Mouse (Mus musculus): ENCODE data around the gene Pole4. TPM values are rescaled to one million over a fixed set of nuclear protein-coding genes. Genes with fewer than 3 reads are reported as not detected.

The Pole4 gene
- total RNA-seq, 1 experiment: 103 TPM

GRCm38 (mm10) chr6:82707241-82707640 lies 2.1 kb upstream of the Pole4 start:
- Histone ChIP-seq H3K36me3 (ENCODE audit: control insufficient read depth, insufficient read depth, low read length, poor library complexity, severe bottlenecking) (no peaks in the 10 kb centered on the region), H3K4me1 (ENCODE audit: control insufficient read depth in 2 of 2, insufficient read depth in 2 of 2, low read length in 2 of 2, poor library complexity in 1 of 2) (peaks cover 2% of the 10 kb centered on the region in 2 experiments; a peak in 1 of 4 replicates), H3K9ac (ENCODE audit: insufficient read depth, low read depth, low read length, poor library complexity, severe bottlenecking) (no peak overlapping the region), H3K4me3 (ENCODE audit: insufficient read depth in 1 of 2, low read depth in 1 of 2, low read length in 2 of 2, poor library complexity in 1 of 2, severe bottlenecking in 1 of 2) (no peak overlapping the region), H3K27ac (ENCODE audit: insufficient read depth, low read depth, low read length, poor library complexity, severe bottlenecking) (no peak overlapping the region), H3K9me3 (ENCODE audit: control insufficient read depth, insufficient read depth, low read depth, low read length) (peaks cover 2% of the 10 kb centered on the region; the same call in 1 of the 2 replicates)
- TF ChIP-seq MAFK (IDR thresholded peaks at IDR 0.05; ENCODE audit: insufficient read depth, low read depth, low read length) (no peak), HCFC1 (IDR thresholded peaks at IDR 0.05; ENCODE audit: borderline replicate concordance, insufficient read depth, low read length) (no peak), ZC3H11A (IDR thresholded peaks at IDR 0.05; ENCODE audit: borderline replicate concordance, low read depth, low read length) (no peak), ZNF384 (IDR thresholded peaks at IDR 0.05; ENCODE audit: low read depth, low read length) (no peak), CHD2 (IDR thresholded peaks at IDR 0.05; ENCODE audit: low read depth, low read length) (no peak)
- in situ Hi-C loops (cut with MboI; ENCODE audit: low sequenced_read_pairs in 2 of 2, unreplicated experiment in 2 of 2): no loop called here
- no peak for DNase-seq (ENCODE audit: low read depth, low spot score)

- no peak for TF ChIP-seq ZC3H11A (IDR thresholded peaks at IDR 0.05; ENCODE audit: borderline replicate concordance, low read depth, low read length)
- peak; percentile 68; the same call in 1 of the 2 replicates for TF ChIP-seq CHD2 (IDR thresholded peaks at IDR 0.05; ENCODE audit: low read depth, low read length)
- no peak; the same call in 1 of the 2 replicates for TF ChIP-seq MAFK (IDR thresholded peaks at IDR 0.05; ENCODE audit: insufficient read depth, low read depth, low read length)
- peak; percentile 83 for TF ChIP-seq ZNF384 (IDR thresholded peaks at IDR 0.05; ENCODE audit: low read depth, low read length)
- TF ChIP-seq HCFC1 (IDR thresholded peaks at IDR 0.05; ENCODE audit: borderline replicate concordance, insufficient read depth, low read length): no peak
- peaks cover 2% of the 10 kb centered on the region; the same call in 1 of the 2 replicates for H3K9me3 ChIP-seq (ENCODE audit: control insufficient read depth, insufficient read depth, low read depth, low read length)
- peak; percentile 83 for DNase-seq (ENCODE audit: low read depth, low spot score)
- H3K27ac ChIP-seq (ENCODE audit: insufficient read depth, low read depth, low read length, poor library complexity, severe bottlenecking): peak overlapping the region; percentile 95
- H3K4me3 ChIP-seq (ENCODE audit: insufficient read depth in 1 of 2, low read depth in 1 of 2, low read length in 2 of 2, poor library complexity in 1 of 2, severe bottlenecking in 1 of 2): peak overlapping the region; percentile 23 to 42; a peak in 3 of 4 replicates
- H3K36me3 ChIP-seq (ENCODE audit: control insufficient read depth, insufficient read depth, low read length, poor library complexity, severe bottlenecking): no peaks in the 10 kb centered on the region
- peak overlapping the region; percentile 75; the same call in 1 of the 2 replicates for H3K9ac ChIP-seq (ENCODE audit: insufficient read depth, low read depth, low read length, poor library complexity, severe bottlenecking)
- peaks cover 4 to 10% of the 10 kb centered on the region in 2 experiments; a peak in 3 of 4 replicates for H3K4me1 ChIP-seq (ENCODE audit: control insufficient read depth in 2 of 2, insufficient read depth in 2 of 2, low read length in 2 of 2, poor library complexity in 1 of 2)
- in situ Hi-C loops (cut with MboI; ENCODE audit: low sequenced_read_pairs in 2 of 2, unreplicated experiment in 2 of 2): no loop called here
Observed at GRCm38 (mm10) chr6:82703710-82704109, 1.5 kb downstream of the Pole4 start.

GRCm38 (mm10) chr6:82702593-82703017 lies 2.6 kb downstream of the Pole4 start:
- Histone ChIP-seq H3K27ac (ENCODE audit: insufficient read depth, low read depth, low read length, poor library complexity, severe bottlenecking) (peak overlapping the region; percentile 61; the same call in 1 of the 2 replicates), H3K9me3 (ENCODE audit: control insufficient read depth, insufficient read depth, low read depth, low read length) (no peaks in the 10 kb centered on the region), H3K4me1 (ENCODE audit: control insufficient read depth in 2 of 2, insufficient read depth in 2 of 2, low read length in 2 of 2, poor library complexity in 1 of 2) (peaks cover 4 to 10% of the 10 kb centered on the region in 2 experiments; a peak in 3 of 4 replicates), H3K4me3 (ENCODE audit: insufficient read depth in 1 of 2, low read depth in 1 of 2, low read length in 2 of 2, poor library complexity in 1 of 2, severe bottlenecking in 1 of 2) (peak overlapping the region; percentile 37 to 48), H3K36me3 (ENCODE audit: control insufficient read depth, insufficient read depth, low read length, poor library complexity, severe bottlenecking) (no peaks in the 10 kb centered on the region), H3K9ac (ENCODE audit: insufficient read depth, low read depth, low read length, poor library complexity, severe bottlenecking) (peak overlapping the region; percentile 83)
- TF ChIP-seq ZNF384 (IDR thresholded peaks at IDR 0.05; ENCODE audit: low read depth, low read length) (no peak), HCFC1 (IDR thresholded peaks at IDR 0.05; ENCODE audit: borderline replicate concordance, insufficient read depth, low read length) (peak; percentile 37; the same call in 1 of the 2 replicates), MAFK (IDR thresholded peaks at IDR 0.05; ENCODE audit: insufficient read depth, low read depth, low read length) (no peak), ZC3H11A (IDR thresholded peaks at IDR 0.05; ENCODE audit: borderline replicate concordance, low read depth, low read length) (peak; percentile 88), CHD2 (IDR thresholded peaks at IDR 0.05; ENCODE audit: low read depth, low read length) (no peak)
- peak; percentile 94 for DNase-seq (ENCODE audit: low read depth, low spot score)
- in situ Hi-C loops (cut with MboI; ENCODE audit: low sequenced_read_pairs in 2 of 2, unreplicated experiment in 2 of 2): no loop called here

GRCm38 (mm10) chr6:82701296-82701695 lies 3.9 kb downstream of the Pole4 start:
- no peak for TF ChIP-seq ZNF384 (IDR thresholded peaks at IDR 0.05; ENCODE audit: low read depth, low read length)
- no peak for TF ChIP-seq ZC3H11A (IDR thresholded peaks at IDR 0.05; ENCODE audit: borderline replicate concordance, low read depth, low read length)
- no peak for TF ChIP-seq CHD2 (IDR thresholded peaks at IDR 0.05; ENCODE audit: low read depth, low read length)
- no peak for TF ChIP-seq HCFC1 (IDR thresholded peaks at IDR 0.05; ENCODE audit: borderline replicate concordance, insufficient read depth, low read length)
- TF ChIP-seq MAFK (IDR thresholded peaks at IDR 0.05; ENCODE audit: insufficient read depth, low read depth, low read length): no peak
- in situ Hi-C loops (cut with MboI; ENCODE audit: low sequenced_read_pairs in 2 of 2, unreplicated experiment in 2 of 2): no loop called here

More at GRCm38 (mm10) chr6:82701296-82701695, 3.9 kb downstream of the Pole4 start:
- H3K36me3 ChIP-seq (ENCODE audit: control insufficient read depth, insufficient read depth, low read length, poor library complexity, severe bottlenecking): no peaks in the 10 kb centered on the region
- H3K27ac ChIP-seq (ENCODE audit: insufficient read depth, low read depth, low read length, poor library complexity, severe bottlenecking): peak overlapping the region; percentile 53; the same call in 1 of the 2 replicates
- H3K9ac ChIP-seq (ENCODE audit: insufficient read depth, low read depth, low read length, poor library complexity, severe bottlenecking): peak overlapping the region; percentile 5; the same call in 1 of the 2 replicates
- H3K4me1 ChIP-seq (ENCODE audit: control insufficient read depth in 2 of 2, insufficient read depth in 2 of 2, low read length in 2 of 2, poor library complexity in 1 of 2): peaks cover 4 to 10% of the 10 kb centered on the region in 2 experiments; a peak in 3 of 4 replicates
- H3K9me3 ChIP-seq (ENCODE audit: control insufficient read depth, insufficient read depth, low read depth, low read length): no peaks in the 10 kb centered on the region
- H3K4me3 ChIP-seq (ENCODE audit: insufficient read depth in 1 of 2, low read depth in 1 of 2, low read length in 2 of 2, poor library complexity in 1 of 2, severe bottlenecking in 1 of 2): no peak overlapping the region
- no peak for DNase-seq (ENCODE audit: low read depth, low spot score)
